Mouse (Mus musculus) C2C12 (cell line): ENCODE results near the gene Gtf2ird2.

Source experiments
- CTCF ChIP-seq: IDR thresholded peaks from one replicate; pipeline ENCODE4 v1.5.1; 2011; ENCODE audit not compliant: control insufficient read depth, insufficient read depth, insufficient read length
- MYOD1 ChIP-seq: IDR thresholded peaks from one replicate; pipeline ENCODE4 v1.6.1; 2011; ENCODE audit warnings: low read depth; ENCODE audit not compliant: control insufficient read depth, insufficient read length
- USF1 ChIP-seq: IDR thresholded peaks from one replicate; pipeline ENCODE4 v1.6.1; 2011; ENCODE audit warnings: low read depth, mild to moderate bottlenecking, control low read depth, moderate library complexity

DNA sequence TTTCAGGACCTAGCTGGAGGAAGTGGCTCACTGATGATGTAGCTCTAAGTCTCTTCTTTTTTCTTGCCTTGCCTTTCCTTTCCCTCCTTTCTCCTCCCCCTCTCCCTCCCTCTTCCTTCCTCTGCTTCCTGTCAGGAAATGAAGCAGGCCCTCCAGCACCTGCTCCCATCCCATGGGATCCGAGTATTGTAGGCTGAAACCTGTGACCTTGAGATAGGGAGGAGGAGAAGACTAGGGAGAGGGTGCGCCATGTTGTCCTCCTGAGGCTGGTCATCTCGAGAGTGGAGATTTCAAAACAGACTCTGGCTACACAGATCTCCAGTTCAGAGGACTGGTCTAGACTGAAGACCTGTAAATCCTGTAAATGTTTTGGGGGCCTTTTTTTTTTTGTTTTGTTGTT lies 1.6 kb upstream of the Gtf2ird2 start:
- TF ChIP-seq CTCF: no peak
- TF ChIP-seq MYOD1: no peak
- no peak for TF ChIP-seq USF1
